Mouse (Mus musculus): Measurements from ENCODE around the gene Dop1a. TPM values are rescaled to one million over a fixed set of nuclear protein-coding genes. Genes with fewer than 3 reads are reported as not detected.

Gene Dop1a
- polyA plus RNA-seq, 1 experiment from 2014 or later: 6.7 TPM

- H3K9me3 ChIP-seq (replicated peaks): no peaks in the 10 kb centered on the region
- WGBS: 87% methylated on average over 10 of the region's 10 CpGs
- H3K4me3 ChIP-seq: peak overlapping the region; percentile 85
- no peak overlapping the region for H3K27ac ChIP-seq (replicated peaks)
- DNase-seq (ENCODE audit: low spot score): no peak
- no peaks in the 10 kb centered on the region for H3K27me3 ChIP-seq (ENCODE audit: low read depth, poor library complexity, severe bottlenecking)
- H3K36me3 ChIP-seq: peaks cover 39% of the 10 kb centered on the region
- peaks cover 20% of the 10 kb centered on the region for H3K4me1 ChIP-seq
These were observed 103.4 kb downstream of the Dop1a start for GRCm38 (mm10) chr9:86570261-86570890.

- Histone ChIP-seq H3K27ac (replicated peaks) (no peak overlapping the region), H3K27me3 (ENCODE audit: low read depth, poor library complexity, severe bottlenecking) (no peaks in the 10 kb centered on the region), H3K36me3 (peaks cover 33% of the 10 kb centered on the region), H3K4me1 (peaks cover 20% of the 10 kb centered on the region), H3K4me3 (peak overlapping the region; percentile 85), H3K9me3 (replicated peaks) (no peaks in the 10 kb centered on the region)
- 24% methylated on average over 8 of the region's 8 CpGs for WGBS
- DNase-seq (ENCODE audit: low spot score): no peak
These were observed 104.0 kb downstream of the Dop1a start for GRCm38 (mm10) chr9:86570946-86571345.

DNA sequence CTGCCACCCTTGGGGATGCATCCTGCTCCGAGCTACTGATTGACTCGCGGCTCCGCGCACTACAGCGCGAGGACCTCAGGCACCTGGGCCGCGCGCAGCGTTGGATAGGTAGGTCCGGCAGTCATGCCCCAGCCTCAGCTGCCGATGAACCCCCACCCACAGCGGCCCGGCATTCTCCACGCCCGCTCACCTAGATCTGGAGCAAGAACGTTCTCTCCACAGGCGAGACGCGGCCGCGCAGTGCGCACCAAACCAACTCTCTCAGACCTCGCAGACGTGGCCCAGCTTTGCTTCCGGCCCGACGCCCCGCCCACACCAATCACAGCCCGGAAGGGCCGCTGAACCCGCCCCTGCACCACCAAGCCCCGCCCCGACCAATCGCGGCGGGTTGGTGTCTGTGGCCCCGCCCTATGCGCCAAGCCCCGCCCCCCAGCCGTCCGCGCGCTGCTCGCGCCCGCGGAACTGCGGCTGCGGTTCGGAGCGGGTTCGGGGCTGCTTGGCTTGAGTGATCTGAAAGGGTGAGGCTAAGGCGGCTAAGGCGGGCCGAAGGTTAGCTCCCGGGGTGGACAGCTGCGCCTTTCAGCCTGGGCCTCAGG lies 104.7 kb downstream of the Dop1a start, which contains the start of the genes Pgm3 and Rwdd2a:
Pgm3 (minus strand) TSS at position 303 of the 596 bp plus-strand sequence.
Rwdd2a (plus strand) TSS at position 452 of the 596 bp plus-strand sequence.
- no peaks in the 10 kb centered on the region for H3K9me3 ChIP-seq (replicated peaks)
- H3K36me3 ChIP-seq: peaks cover 28% of the 10 kb centered on the region
- H3K27me3 ChIP-seq (ENCODE audit: low read depth, poor library complexity, severe bottlenecking): no peaks in the 10 kb centered on the region
- H3K4me1 ChIP-seq: peaks cover 23% of the 10 kb centered on the region
- H3K27ac ChIP-seq (replicated peaks): peak within 1 kb of the TSS; percentile 83
- under 1% methylated on average over 59 of the region's 59 CpGs for WGBS
- peak; percentile 96 for DNase-seq (ENCODE audit: low spot score)
- H3K4me3 ChIP-seq: peak within 1 kb of the TSS; percentile 85

DNA sequence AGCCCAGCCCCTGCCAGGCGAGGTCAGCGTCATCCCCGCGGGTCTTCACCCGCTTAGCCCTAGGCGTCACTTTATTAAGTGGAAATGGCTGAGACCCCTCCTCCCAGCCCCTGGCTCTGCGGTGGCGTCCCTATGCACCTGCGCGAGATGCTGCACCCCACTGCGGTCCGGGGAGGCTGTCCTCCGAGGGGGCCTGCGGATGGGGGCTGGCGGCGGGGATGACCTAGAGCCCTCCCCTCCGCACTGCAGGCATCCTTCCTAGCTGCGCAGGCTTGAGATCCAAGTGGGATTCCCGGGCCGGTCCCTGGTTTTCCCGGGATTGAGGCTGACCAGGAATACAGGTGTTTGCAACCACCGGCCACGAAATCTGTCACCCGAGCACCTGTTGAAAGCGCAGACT lies 105.2 kb downstream of the Dop1a start:
- Histone ChIP-seq H3K27ac (replicated peaks) (peak overlapping the region; percentile 83), H3K4me3 (peak overlapping the region; percentile 85), H3K36me3 (peaks cover 23% of the 10 kb centered on the region), H3K27me3 (ENCODE audit: low read depth, poor library complexity, severe bottlenecking) (no peaks in the 10 kb centered on the region), H3K9me3 (replicated peaks) (no peaks in the 10 kb centered on the region), H3K4me1 (peaks cover 27% of the 10 kb centered on the region)
- no peak for DNase-seq (ENCODE audit: low spot score)
- WGBS: under 1% methylated on average over 25 of the region's 25 CpGs

GRCm38 (mm10) chr9:86572636-86573291 lies 105.8 kb downstream of the Dop1a start:
- DNase-seq (ENCODE audit: low spot score): peak; percentile 82
- peak overlapping the region; percentile 85 for H3K4me3 ChIP-seq
- H3K4me1 ChIP-seq: peaks cover 30% of the 10 kb centered on the region
- H3K27me3 ChIP-seq (ENCODE audit: low read depth, poor library complexity, severe bottlenecking): no peaks in the 10 kb centered on the region
- peak overlapping the region; percentile 83; the same call in 1 of the 2 replicates for H3K27ac ChIP-seq (replicated peaks)
- WGBS: 13% methylated on average over 13 of the region's 13 CpGs
- no peaks in the 10 kb centered on the region for H3K9me3 ChIP-seq (replicated peaks)
- peaks cover 18% of the 10 kb centered on the region for H3K36me3 ChIP-seq

- H3K27ac ChIP-seq (replicated peaks): no peak overlapping the region
- 89% methylated on average over 20 of the region's 20 CpGs for WGBS
- no peaks in the 10 kb centered on the region for H3K9me3 ChIP-seq (replicated peaks)
- no peak for DNase-seq (ENCODE audit: low spot score)
- peaks cover 10% of the 10 kb centered on the region for H3K36me3 ChIP-seq
- no peak overlapping the region for H3K4me3 ChIP-seq
- H3K27me3 ChIP-seq (ENCODE audit: low read depth, poor library complexity, severe bottlenecking): no peaks in the 10 kb centered on the region
- peaks cover 30% of the 10 kb centered on the region for H3K4me1 ChIP-seq
These were observed 106.8 kb downstream of the Dop1a start for GRCm38 (mm10) chr9:86573616-86574303.

DNA sequence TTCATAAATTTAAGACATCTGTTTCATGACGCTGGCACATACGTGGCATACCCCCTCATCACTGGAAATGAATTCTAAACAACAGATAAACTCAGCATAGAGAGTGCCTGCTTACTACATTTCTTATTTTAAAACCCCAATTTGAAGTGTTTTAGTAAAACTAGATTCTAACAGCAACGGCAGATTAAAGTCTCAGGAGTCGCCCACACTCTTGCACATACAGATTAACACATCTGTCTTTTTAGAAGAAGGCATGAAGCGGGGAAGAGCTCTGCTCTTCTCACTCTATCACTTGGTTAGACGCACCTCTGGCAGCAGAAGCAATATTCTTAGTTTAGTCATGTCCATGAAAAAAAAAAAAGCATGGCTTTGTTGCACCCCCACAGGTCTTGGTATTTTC lies 108.2 kb downstream of the Dop1a start:
- WGBS: 92% methylated on average over 6 of the region's 6 CpGs

DNA sequence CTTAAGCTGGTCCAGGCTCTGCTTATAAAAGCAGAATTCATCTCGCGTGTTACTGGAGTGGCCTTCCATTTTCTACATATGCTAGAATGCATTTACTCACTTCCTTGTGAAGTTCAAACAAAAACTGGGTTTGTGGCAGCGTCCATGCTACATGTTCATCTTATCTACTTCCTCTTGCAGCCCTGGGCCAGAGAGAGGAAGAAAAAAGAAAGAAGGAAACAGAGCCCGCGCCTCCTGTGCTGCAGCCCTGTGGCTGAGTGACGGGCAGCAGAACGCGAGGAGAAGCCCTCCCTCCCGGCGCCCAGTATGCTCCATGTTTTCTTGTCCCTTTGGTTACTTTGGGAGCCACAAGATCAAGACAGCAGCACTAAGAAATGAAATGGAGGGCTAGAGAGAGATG lies 112.7 kb downstream of the Dop1a start:
- peaks cover 10% of the 10 kb centered on the region for H3K4me1 ChIP-seq
- no peaks in the 10 kb centered on the region for H3K9me3 ChIP-seq (replicated peaks)
- WGBS: 92% methylated on average over 10 of the region's 10 CpGs
- no peaks in the 10 kb centered on the region for H3K27me3 ChIP-seq (ENCODE audit: low read depth, poor library complexity, severe bottlenecking)
- H3K36me3 ChIP-seq: no peaks in the 10 kb centered on the region
- no peak for DNase-seq (ENCODE audit: low spot score)
- no peak overlapping the region for H3K27ac ChIP-seq (replicated peaks)
- H3K4me3 ChIP-seq: no peak overlapping the region

More for the DNA sequence above, 108.2 kb downstream of the Dop1a start:
- Histone ChIP-seq H3K4me1 (peaks cover 29% of the 10 kb centered on the region), H3K27ac (replicated peaks) (no peak overlapping the region), H3K36me3 (no peaks in the 10 kb centered on the region), H3K4me3 (no peak overlapping the region), H3K27me3 (ENCODE audit: low read depth, poor library complexity, severe bottlenecking) (no peaks in the 10 kb centered on the region), H3K9me3 (replicated peaks) (no peaks in the 10 kb centered on the region)
- no peak for DNase-seq (ENCODE audit: low spot score)

DNA sequence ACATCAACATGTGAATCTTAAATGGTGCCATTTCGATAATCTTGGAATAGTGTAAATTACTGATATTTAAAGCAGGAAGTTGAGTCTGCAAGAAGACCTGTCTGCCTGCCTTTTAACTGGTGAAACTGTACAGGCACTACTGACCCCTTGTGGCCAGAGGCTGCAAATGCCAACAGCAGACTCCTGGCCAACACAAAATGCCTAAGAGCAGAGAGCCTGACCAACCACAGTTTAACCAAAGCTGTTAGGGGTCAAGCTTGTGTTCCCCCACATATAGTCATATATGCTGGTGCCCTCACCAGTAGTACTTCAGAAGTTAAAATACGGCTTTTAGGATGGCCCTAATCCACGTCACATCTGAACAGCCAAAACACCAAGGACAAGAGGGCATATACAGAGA lies 116.8 kb downstream of the Dop1a start:
- Histone ChIP-seq H3K9me3 (replicated peaks) (no peaks in the 10 kb centered on the region), H3K4me1 (no peaks in the 10 kb centered on the region), H3K27ac (replicated peaks) (no peak overlapping the region), H3K4me3 (no peak overlapping the region), H3K36me3 (no peaks in the 10 kb centered on the region), H3K27me3 (ENCODE audit: low read depth, poor library complexity, severe bottlenecking) (no peaks in the 10 kb centered on the region)
- peak; percentile 64 for DNase-seq (ENCODE audit: low spot score)
- 52% methylated on average over 3 of the region's 3 CpGs for WGBS

DNA sequence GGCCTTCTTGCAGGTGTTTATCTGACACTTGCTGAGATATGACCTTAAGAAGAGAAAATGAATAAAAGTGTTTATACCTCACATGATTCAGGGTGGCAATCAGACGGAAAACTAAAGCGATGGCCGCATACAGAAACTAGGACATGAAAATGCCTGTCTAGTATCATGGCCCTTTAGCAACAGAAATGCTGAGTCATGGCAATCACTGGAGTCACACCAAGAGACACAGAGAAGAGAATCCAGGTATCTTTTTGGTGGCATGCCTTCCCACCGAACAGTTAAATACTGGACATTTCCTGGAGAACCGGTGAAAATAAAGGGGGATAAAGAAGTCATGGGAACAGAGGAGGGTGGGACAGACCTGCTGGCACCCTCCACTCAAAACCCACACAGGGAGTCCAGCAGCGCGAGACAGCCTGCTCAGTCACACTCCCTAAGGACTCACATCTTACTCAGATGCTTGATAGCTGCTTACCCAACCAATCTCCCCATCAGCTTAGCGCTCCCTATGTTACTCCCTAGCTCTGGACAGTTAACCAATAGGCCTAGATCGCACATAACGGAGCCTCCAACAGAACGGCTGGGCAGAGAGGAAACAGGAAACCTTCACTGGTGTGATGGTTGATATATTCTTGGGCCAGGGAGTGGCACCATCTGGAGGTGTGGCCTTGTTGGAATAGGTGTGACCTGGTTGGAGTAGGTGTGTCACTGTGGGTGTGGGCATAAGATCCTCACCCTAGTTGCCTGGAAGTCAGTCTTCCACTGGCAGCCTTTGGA lies 120.3 kb downstream of the Dop1a start:
- Histone ChIP-seq H3K27me3 (ENCODE audit: low read depth, poor library complexity, severe bottlenecking) (no peaks in the 10 kb centered on the region), H3K27ac (replicated peaks) (no peak overlapping the region), H3K9me3 (replicated peaks) (no peaks in the 10 kb centered on the region), H3K4me1 (no peaks in the 10 kb centered on the region), H3K36me3 (no peaks in the 10 kb centered on the region), H3K4me3 (no peak overlapping the region)
- no peak for DNase-seq (ENCODE audit: low spot score)
- 93% methylated on average over 11 of the region's 11 CpGs for WGBS

DNA sequence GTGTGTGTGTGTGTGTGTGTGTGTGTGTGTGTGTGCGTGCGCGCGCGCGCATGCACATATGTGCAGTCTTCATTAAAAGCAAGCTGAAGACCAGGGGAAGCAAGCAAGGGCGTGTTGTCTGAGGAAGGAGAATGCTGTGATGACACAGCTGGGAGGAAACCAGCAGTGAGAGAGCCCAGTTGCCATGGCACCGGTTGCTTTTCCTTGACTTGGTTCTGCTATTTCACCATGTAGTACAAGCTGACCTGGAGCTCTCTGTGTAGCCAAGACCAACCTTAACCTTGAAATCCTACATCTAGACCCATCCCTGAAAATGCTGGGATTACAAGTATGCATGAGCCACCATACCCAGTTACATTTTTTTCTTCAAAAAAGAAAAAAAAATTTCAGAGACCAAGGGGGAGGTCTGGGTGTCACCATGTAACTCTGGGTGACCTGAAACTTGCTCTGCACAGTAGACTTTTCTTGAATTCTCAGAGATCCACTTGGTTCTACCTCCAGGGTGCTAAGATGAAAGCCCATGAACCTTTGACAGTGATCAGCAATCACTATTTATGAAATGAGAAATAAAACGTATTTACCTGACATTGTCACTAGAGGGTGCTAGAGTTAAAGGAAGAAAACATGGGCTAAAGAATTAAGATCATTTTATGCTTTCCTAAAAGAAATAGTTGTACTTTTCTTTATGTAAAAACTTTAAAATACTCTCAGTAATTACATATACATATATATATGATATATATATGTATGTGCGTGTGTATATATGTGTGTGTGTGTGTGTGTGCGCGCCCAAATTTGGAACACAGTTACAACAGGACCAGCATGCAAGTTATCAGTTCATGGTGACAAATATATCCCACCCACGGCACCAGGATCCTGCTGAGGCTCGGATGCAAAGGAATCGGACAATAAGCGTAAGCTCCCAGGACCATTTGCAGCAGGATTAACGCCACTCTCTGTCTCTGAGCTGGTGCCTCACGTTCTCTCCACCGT lies 126.0 kb downstream of the Dop1a start:
- 81% methylated on average over 19 of the region's 19 CpGs for WGBS
- Histone ChIP-seq H3K4me1 (no peaks in the 10 kb centered on the region), H3K4me3 (no peak overlapping the region), H3K27me3 (ENCODE audit: low read depth, poor library complexity, severe bottlenecking) (no peaks in the 10 kb centered on the region), H3K9me3 (replicated peaks) (0 out of 2 replicates have a peak, but pooled peaks cover 2% of the 10 kb centered on the region), H3K27ac (replicated peaks) (no peak overlapping the region), H3K36me3 (no peaks in the 10 kb centered on the region)
- no peak for DNase-seq (ENCODE audit: low spot score)
